Mouse (Mus musculus) embryonic fibroblast, embryonic 13.5 days (primary cell): Measurements from ENCODE around the gene Sh3bp4.

ENCODE experiments used
- CTCF ChIP-seq: IDR thresholded peaks from 2 replicates; pipeline ENCODE4 v1.5.1; 2011; ENCODE audit warnings: mild to moderate bottlenecking, control low read depth, low read length, moderate library complexity, borderline replicate concordance; ENCODE audit not compliant: insufficient read depth
- POLR2A ChIP-seq: IDR thresholded peaks from 2 replicates; pipeline ENCODE4 v1.6.1; 2011; ENCODE audit warnings: low read depth, mild to moderate bottlenecking, control low read depth, low read length, moderate library complexity

- TF ChIP-seq CTCF: no peak
- TF ChIP-seq POLR2A: no peak
Observed at GRCm38 (mm10) chr1:89088144-89088543, 17.9 kb downstream of the Sh3bp4 start.
